Mouse (Mus musculus) liver, adult 2 months (tissue): ENCODE results near the gene Zdhhc1.

Experiments
- CTCF ChIP-seq: fragments of 200-500 bp; IDR thresholded peaks from 2 replicates; pipeline ENCODE4 v1.5.1; 2011; ENCODE audit warnings: low read depth, low read length, control low read depth
- POLR2A ChIP-seq: fragments of 200-500 bp; IDR thresholded peaks from 2 replicates; pipeline ENCODE4 v1.6.1; 2011; ENCODE audit warnings: low read length, control low read depth; ENCODE audit not compliant: insufficient read depth; ENCODE audit errors: extremely low read depth

DNA sequence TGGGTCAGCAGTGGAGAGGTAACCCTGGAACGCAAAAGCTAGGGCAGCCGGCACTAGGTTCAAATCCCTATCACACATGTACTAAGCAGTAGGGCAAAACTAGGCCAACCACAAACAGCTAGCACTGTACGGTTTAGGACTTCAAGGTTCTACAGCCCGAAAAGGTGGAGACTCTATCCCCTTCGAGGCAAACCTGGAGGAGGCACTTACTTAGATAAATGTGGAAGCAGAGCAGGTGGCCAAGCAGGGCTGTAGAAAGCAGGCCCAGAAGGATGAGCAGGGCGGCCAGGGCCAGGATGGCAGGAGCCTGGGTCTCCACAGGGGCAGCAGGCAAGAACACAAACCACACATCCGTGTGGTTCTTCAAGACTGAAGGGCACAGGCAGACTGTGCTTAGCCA is 20.5 kb downstream of the Zdhhc1 start:
- TF ChIP-seq CTCF (no peak), POLR2A (no peak)
